Mouse (Mus musculus) layer of hippocampus, adult 6 months (tissue): ENCODE results near the gene Itk. TPM values are rescaled to one million over a fixed set of nuclear protein-coding genes. Genes with fewer than 3 reads are reported as not detected.

Experiments
- long read RNA-seq, 2 experiments: library from polyadenylated mRNA; unstranded; transcript quantifications; one replicate each; pipeline ENCODE4 v2.0.0; 2019 to 2020
- polyA plus RNA-seq: library from polyadenylated mRNA; unstranded; fragments of <200 nt; fragmentation: Nextera tagmentation; gene quantifications from 2 replicates; pipeline ENCODE4 v1.2.3, GENCODE M21; 2021

Itk gene
- 0.10 and 0.21 TPM in 2 replicates for polyA plus RNA-seq
- long read RNA-seq, experiment 1: 0 reads
- long read RNA-seq, experiment 2, partial matches to known transcripts: 0 of 1 reads
- long read RNA-seq, experiment 2, other reads (novel, unspliced or antisense): 1 of 1 reads

GRCm38 (mm10) chr11:46389336-46390117 is at the start of gene Itk:
Gene Itk (minus strand): TSS chr11:46389515.

GRCm38 (mm10) chr11:46436760-46437458 is 47.6 kb upstream of the Itk start, which contains the start of gene Med7:
Gene Med7 (plus strand): TSS chr11:46436925.

GRCm38 (mm10) chr11:46396167-46396859 is 7.0 kb upstream of the Itk start, which contains the start of gene Fam71b:
Gene Fam71b (plus strand): TSS chr11:46396559.

GRCm38 (mm10) chr11:46312523-46313035 is 76.7 kb downstream of the Itk start, which contains the start of gene Cyfip2:
Gene Cyfip2 (minus strand): TSS chr11:46312859.

Other genes with a start within 250 kb of the Itk start
- gene Nipal4, start 223.0 kb downstream of the Itk start, polyA plus RNA-seq: 3.0 and 3.5 TPM in 2 replicates
- gene Fndc9, start 154.0 kb downstream of the Itk start, polyA plus RNA-seq: 3.1 and 4.0 TPM in 2 replicates
- 202 and 227 TPM in 2 replicates for gene Cyfip2, start 76.7 kb downstream of the Itk start, polyA plus RNA-seq
- gene Fam71b, start 7.0 kb upstream of the Itk start, polyA plus RNA-seq: not detected in 2 replicates
- 36.1 and 39.2 TPM in 2 replicates for gene Med7, start 47.4 kb upstream of the Itk start, polyA plus RNA-seq
- 1.4 TPM in 2 replicates for gene Havcr2, start 65.4 kb upstream of the Itk start, polyA plus RNA-seq
- not detected in 2 replicates for gene Gm12169, start 134.7 kb upstream of the Itk start, polyA plus RNA-seq
- 0.06 TPM in 1 of 2 replicates, not detected in the other for gene BC053393, start 182.0 kb upstream of the Itk start, polyA plus RNA-seq
- gene Dppa1, start 239.7 kb upstream of the Itk start, polyA plus RNA-seq: not detected in 2 replicates